Mouse (Mus musculus) E14TG2a.4 (cell line): ENCODE results near the gene Csrp2.

Source experiments
- CTCF ChIP-seq: conservative IDR thresholded peaks from 2 replicates; pipeline ENCODE4 v1.5.1; 2014; ENCODE audit warnings: low read length
- POU5F1 ChIP-seq: IDR thresholded peaks from 2 replicates; pipeline ENCODE4 v1.6.1; 2014; ENCODE audit warnings: low read length, borderline replicate concordance

DNA sequence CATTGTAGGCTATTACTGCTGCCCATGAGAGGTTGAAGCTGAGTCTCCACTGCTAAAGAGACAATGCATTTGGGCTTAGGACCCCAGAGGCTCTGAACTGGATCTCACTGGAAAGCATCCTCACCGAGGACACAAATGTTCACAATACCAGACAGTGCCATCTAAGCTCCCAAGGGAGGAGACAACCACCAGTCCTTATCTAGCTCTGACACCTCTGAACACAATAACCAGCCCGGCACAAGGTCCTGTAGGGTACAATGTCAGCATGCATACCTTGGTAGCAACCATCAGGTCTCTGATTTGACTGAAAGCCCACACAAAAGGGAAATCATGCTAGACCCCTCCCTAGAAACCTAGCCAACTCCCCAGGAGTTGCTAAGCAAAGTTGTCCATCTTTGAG is 59.8 kb downstream of the Csrp2 start:
- no peak for TF ChIP-seq POU5F1
- TF ChIP-seq CTCF, result no peak
